Mouse (Mus musculus): ENCODE measurements around the gene Lpar1.
A peak's percentile ranks its signal among the peaks of the same experiment; 100 is the strongest.

DNA sequence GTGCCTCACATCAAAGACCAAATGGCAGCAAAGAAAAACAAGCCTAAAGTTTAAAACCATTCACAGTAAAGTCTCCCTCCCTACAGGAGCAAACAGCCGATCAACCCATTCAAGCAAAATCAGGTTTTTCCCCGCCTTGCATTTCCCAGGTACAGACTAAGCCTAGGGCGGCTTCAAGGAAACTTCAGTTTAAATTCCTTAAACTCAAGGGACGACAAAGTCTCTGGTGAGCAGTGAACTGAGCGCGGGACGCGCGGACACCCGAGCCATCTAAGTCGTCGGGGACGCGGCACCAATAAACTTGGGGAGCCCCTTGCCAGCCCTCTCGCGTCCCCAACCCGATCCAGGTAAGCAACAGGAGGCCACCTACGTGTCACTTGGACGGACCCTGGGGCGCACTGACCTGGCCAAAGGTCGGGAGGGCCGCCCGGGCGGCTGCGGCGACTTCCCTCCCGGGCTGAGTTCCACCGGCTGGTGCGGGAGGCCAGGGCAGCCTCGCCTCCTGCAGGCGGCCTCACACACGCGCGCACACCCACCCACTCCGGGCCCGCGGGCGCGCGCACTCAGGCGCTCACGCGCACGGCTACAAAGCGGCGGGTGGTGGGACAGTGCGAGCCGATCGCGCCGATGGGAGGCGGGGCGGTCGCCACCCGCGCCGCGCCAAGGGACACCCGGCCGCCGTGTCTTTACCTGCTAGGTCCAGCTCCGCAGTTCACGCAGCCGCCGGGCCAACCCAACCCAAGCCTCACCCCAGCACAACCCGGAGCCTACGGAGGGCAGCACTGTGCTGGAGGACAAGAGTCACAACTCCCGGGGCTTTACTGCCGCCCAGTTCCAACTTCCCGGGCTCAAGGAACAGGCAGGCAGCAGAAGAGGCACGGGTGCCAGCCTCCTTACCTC lies 717 bp downstream of the Lpar1 start:
- TF ChIP-seq EP300 (IDR thresholded peaks at IDR 0.05; ENCODE audit: low read depth) (no peak), CTCF (IDR thresholded peaks at IDR 0.05; ENCODE audit: low read depth) (0 out of 2 replicates have a peak, but pooled peaks have one; percentile 1)
